Comparison of ENCODE assay signal across 12 mouse cellular contexts in the genomic region with DNA sequence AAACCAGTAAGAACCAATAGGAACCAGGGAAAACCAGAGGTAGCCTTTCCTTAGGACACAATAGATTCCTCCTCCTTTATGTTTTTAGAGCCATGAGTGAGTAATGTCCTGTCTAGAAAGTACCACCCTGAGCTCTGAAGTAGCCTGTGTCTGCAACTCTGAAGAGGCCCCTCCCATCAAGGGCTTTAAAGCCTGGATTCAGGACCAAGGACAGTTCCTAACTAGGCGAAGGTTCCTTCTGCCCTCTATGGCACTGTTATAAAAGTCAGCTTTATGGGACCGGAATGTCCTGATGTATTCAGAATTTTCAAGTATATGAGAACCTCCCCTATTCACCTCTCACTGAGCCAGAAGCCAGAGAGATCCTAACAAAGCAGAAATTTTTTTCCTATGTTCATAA.
DNase-seq lines count a peak whose midpoint lies in the region; ATAC-seq and TF ChIP-seq lines count a peak whose summit lies in the region.
"Had no signal": no experiment of that assay in that cellular context is flagged by ENCODE, and none has a peak within 500 bp of the region (broad histone marks: within the 10 kb centered on the region; RNA-seq: fewer than 3 reads in every experiment).

No protein-coding gene starts in this region.

- no peak overlapping the region for H3K27ac ChIP-seq in ES-E14 (ENCODE audit: insufficient read depth, low read depth, low read length, poor library complexity, severe bottlenecking)
- H3K27ac ChIP-seq in hindbrain, postnatal 0 days, result no peak overlapping the region
- no peak overlapping the region for H3K27ac ChIP-seq in forebrain, embryonic 11.5 days (ENCODE audit: low read depth, low read length)
- H3K27ac ChIP-seq: embryonic facial prominence, embryonic 13.5 days; neural tube, embryonic 12.5 days had no signal

- in situ Hi-C loops in ES-E14 (cut with MboI; ENCODE audit: low sequenced_read_pairs in 2 of 2, unreplicated experiment in 2 of 2), result no loop called here

- H3K4me1 ChIP-seq in ES-E14 (ENCODE audit: control insufficient read depth in 2 of 2, insufficient read depth in 2 of 2, low read length in 2 of 2, poor library complexity in 1 of 2), result no peaks in the 10 kb centered on the region
- H3K4me1 ChIP-seq in hindbrain, postnatal 0 days (ENCODE audit: insufficient read depth, low read length), result no peaks in the 10 kb centered on the region
- H3K4me1 ChIP-seq in forebrain, embryonic 11.5 days (replicated peaks; ENCODE audit: control insufficient read depth, insufficient read depth, low read length), result no peaks in the 10 kb centered on the region
- H3K4me1 ChIP-seq: embryonic facial prominence, embryonic 13.5 days; neural tube, embryonic 12.5 days had no signal

- H3K27me3 ChIP-seq in hindbrain, postnatal 0 days (ENCODE audit: insufficient read depth, low read length), result no peaks in the 10 kb centered on the region
- no peaks in the 10 kb centered on the region for H3K27me3 ChIP-seq in forebrain, embryonic 11.5 days (ENCODE audit: control insufficient read depth, insufficient read depth, low read length)
- H3K27me3 ChIP-seq: embryonic facial prominence, embryonic 13.5 days; neural tube, embryonic 12.5 days had no signal

- 47% methylated on average over 2 of the region's 2 CpGs for WGBS in hindbrain, postnatal 0 days
- 44% methylated on average over 2 of the region's 2 CpGs for WGBS in forebrain, embryonic 11.5 days

- H3K9me3 ChIP-seq in ES-E14 (ENCODE audit: control insufficient read depth, insufficient read depth, low read depth, low read length), result no peaks in the 10 kb centered on the region
- no peaks in the 10 kb centered on the region for H3K9me3 ChIP-seq in hindbrain, postnatal 0 days (ENCODE audit: low read length)
- H3K9me3 ChIP-seq in forebrain, embryonic 11.5 days (ENCODE audit: control insufficient read depth, low read length), result no peaks in the 10 kb centered on the region
- H3K9me3 ChIP-seq: embryonic facial prominence, embryonic 13.5 days had no signal

- no peak for TF ChIP-seq CTCF in hindbrain, postnatal 0 days (IDR thresholded peaks at IDR 0.05; ENCODE audit: low read depth)

- no peak overlapping the region for H3K4me3 ChIP-seq in ES-E14 (ENCODE audit: insufficient read depth in 1 of 2, low read depth in 1 of 2, low read length in 2 of 2, poor library complexity in 1 of 2, severe bottlenecking in 1 of 2)
- no peak overlapping the region for H3K4me3 ChIP-seq in hindbrain, postnatal 0 days (ENCODE audit: low read length)
- no peak overlapping the region for H3K4me3 ChIP-seq in forebrain, embryonic 11.5 days (ENCODE audit: low read depth, low read length)
- H3K4me3 ChIP-seq: embryonic facial prominence, embryonic 13.5 days; neural tube, embryonic 12.5 days had no signal

- H3K36me3 ChIP-seq in ES-E14 (ENCODE audit: control insufficient read depth, insufficient read depth, low read length, poor library complexity, severe bottlenecking), result no peaks in the 10 kb centered on the region
- no peaks in the 10 kb centered on the region for H3K36me3 ChIP-seq in hindbrain, postnatal 0 days (ENCODE audit: insufficient read depth, low read length)
- H3K36me3 ChIP-seq in forebrain, embryonic 11.5 days (ENCODE audit: control insufficient read depth, insufficient read depth, low read length), result no peaks in the 10 kb centered on the region
- H3K36me3 ChIP-seq: embryonic facial prominence, embryonic 13.5 days; neural tube, embryonic 12.5 days had no signal

- no peak for ATAC-seq in hindbrain, postnatal 0 days
- ATAC-seq in forebrain, embryonic 11.5 days (replicated peaks; ENCODE audit: low FRiP score), result no peak

- no peak overlapping the region for H3K9ac ChIP-seq in ES-E14 (ENCODE audit: insufficient read depth, low read depth, low read length, poor library complexity, severe bottlenecking)
- no peak overlapping the region for H3K9ac ChIP-seq in hindbrain, postnatal 0 days (replicated peaks; ENCODE audit: low read length)
- no peak overlapping the region for H3K9ac ChIP-seq in forebrain, embryonic 11.5 days (ENCODE audit: low read length)
- H3K9ac ChIP-seq: embryonic facial prominence, embryonic 13.5 days; neural tube, embryonic 12.5 days had no signal

- peak; percentile 12 for DNase-seq in kidney, postnatal 14 days
- DNase-seq in kidney, adult 8-10 months, result no peak
- DNase-seq in ES-E14 (ENCODE audit: low read depth, low spot score) (peak; percentile 72), WW6 (ENCODE audit: low read depth, low spot score) (peak; percentile 20)
- peak; percentile 47 for DNase-seq in hindbrain, postnatal 0 days (ENCODE audit: low spot score)
- DNase-seq in frontal cortex, postnatal 14 days (ENCODE audit: low spot score in 2 of 2), result no peak
- no peak for DNase-seq in forebrain, embryonic 11.5 days (ENCODE audit: low spot score)
- DNase-seq: cerebellum, adult 18-20 months; layer of hippocampus, adult 9-11 months; thymus, postnatal 4 days had no signal

- H3K4me2 ChIP-seq in hindbrain, postnatal 0 days (ENCODE audit: low read depth, low read length), result no peak overlapping the region
- no peak overlapping the region for H3K4me2 ChIP-seq in forebrain, embryonic 11.5 days (ENCODE audit: low read depth, low read length, severe bottlenecking)
- H3K4me2 ChIP-seq: embryonic facial prominence, embryonic 13.5 days; neural tube, embryonic 12.5 days had no signal

TF ChIP-seq in ES-E14, 5 proteins besides CTCF, POLR2A, EP300 and RAD21:
- TF ChIP-seq HCFC1 (IDR thresholded peaks at IDR 0.05; ENCODE audit: borderline replicate concordance, insufficient read depth, low read length) (no peak), ZC3H11A (IDR thresholded peaks at IDR 0.05; ENCODE audit: borderline replicate concordance, low read depth, low read length) (no peak), CHD2 (IDR thresholded peaks at IDR 0.05; ENCODE audit: low read depth, low read length) (no peak), ZNF384 (IDR thresholded peaks at IDR 0.05; ENCODE audit: low read depth, low read length) (no peak), MAFK (IDR thresholded peaks at IDR 0.05; ENCODE audit: insufficient read depth, low read depth, low read length) (no peak)

Comparison
In these comparisons a context has a peak if more than half of its experiments do, and no peak if none do; other contexts are left out.
1. DNase-seq: peak in kidney, postnatal 14 days (single experiment), ES-E14 (single experiment), WW6 (single experiment) and hindbrain, postnatal 0 days (single experiment); none in kidney, adult 8-10 months (0 of 2), frontal cortex, postnatal 14 days (0 of 2) and forebrain, embryonic 11.5 days (single experiment).